Mouse (Mus musculus): ENCODE measurements around the gene Pbp2.

Pbp2 gene

DNA sequence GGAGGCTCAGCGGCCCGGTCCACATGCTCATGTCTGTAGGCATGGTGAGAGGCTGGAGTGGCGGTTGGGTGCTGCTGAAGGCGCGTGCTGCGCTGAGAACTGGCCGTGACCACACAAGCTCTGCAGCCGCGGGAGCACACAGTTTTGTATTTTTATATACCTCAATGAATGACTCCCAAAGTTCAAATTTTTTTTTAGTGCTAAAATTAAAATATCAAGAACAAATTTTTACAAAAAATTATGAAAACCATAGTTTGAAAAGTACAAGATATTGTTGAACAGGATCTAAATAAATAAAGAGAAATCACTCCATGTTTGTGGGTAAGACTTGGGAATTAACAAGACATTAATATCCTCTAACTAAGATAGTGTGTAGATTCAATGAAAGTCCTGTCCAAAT, at the start of gene Pbp2:
TSS of gene Pbp2 (minus strand) at position 101 of the 400 bp plus-strand sequence.
- no peak for DNase-seq (ENCODE audit: low read depth)

DNA sequence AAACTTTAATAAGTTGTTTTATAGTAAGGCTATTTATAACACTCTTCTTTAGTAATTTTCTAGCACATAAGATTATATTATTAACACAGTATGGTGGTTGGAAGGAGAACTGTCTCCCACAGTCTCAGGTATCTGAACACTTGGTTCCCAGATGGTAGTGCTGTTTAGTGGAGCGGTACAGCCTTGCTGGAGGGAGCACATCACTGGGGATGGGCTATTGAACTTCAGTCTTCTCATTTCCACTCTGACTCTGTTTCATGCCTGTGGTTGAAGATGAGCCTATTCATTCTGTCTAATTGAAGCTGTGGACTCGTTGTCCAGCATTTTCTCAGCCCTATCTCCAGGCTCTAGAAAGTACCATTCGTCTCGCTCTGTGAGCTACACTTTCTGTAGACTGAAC, 44.7 kb upstream of the Pbp2 start:
- DNase-seq (ENCODE audit: low read depth) = no peak

DNA sequence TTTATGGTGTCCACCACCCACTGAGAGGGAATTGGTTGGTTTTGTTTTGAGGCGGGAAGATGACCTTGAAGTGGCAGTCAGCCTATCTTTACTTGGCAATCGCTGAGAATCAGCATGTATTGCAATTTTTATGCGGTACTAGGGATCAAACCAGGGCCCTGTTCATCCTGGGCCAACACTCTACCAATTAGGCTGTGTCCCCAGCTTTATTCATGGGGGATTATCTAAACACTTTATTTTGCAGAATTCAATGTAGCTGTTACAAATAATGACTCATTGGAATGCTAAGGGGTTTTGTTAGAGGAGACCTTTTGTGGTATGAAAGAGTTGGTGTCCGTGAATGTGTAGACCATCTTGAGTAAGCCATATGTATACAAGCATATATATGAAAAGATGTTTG, 42.3 kb upstream of the Pbp2 start:
- DNase-seq (ENCODE audit: low read depth) = no peak

DNA sequence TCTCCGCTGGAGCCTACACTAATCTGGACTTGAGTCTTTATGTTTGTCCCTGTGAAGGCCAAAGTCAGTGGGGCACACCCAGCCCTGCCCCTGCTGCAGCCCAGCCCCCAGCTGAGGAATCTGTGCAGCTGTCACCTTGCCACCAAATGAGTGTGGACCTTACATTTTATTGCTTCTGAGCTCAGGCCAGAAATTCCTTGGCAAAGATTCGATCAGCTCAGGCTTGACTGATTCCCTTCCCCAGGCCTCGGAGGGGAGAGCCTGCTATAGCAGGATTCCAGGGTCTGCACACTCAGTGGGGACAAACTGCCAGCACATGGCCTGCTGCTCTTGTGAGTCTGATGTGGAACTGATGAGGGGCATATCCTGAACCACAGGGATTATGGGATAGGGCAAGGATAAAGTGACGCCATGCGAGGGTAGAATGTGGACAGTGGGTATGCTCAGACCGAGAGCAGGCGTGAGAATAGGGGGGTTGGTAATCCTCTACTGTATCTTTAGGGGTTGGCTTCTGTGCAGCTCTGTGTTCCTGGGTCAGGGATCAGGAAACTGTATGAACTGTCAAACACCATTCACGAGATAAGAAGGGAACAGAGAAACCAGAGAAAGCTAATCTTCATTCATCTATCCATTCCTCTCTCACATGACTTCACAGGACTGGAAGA, 41.6 kb upstream of the Pbp2 start:
- DNase-seq (ENCODE audit: low read depth) = no peak

DNA sequence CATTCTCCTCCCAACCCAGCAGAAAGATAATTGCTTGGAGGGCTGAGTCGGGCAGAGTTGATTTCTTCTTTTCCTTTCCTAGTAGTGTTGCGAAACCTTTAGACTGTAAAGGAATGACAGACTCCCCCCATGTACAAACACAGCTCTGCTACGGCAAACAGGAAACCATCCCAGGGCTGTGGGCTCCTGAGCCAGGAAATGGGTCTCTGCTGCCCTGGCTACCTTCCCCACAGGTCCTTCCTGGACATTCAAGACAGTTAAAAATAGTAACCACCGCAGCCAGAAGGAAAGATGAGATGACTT, 30.8 kb upstream of the Pbp2 start:
- DNase-seq (ENCODE audit: low read depth) = no peak

DNA sequence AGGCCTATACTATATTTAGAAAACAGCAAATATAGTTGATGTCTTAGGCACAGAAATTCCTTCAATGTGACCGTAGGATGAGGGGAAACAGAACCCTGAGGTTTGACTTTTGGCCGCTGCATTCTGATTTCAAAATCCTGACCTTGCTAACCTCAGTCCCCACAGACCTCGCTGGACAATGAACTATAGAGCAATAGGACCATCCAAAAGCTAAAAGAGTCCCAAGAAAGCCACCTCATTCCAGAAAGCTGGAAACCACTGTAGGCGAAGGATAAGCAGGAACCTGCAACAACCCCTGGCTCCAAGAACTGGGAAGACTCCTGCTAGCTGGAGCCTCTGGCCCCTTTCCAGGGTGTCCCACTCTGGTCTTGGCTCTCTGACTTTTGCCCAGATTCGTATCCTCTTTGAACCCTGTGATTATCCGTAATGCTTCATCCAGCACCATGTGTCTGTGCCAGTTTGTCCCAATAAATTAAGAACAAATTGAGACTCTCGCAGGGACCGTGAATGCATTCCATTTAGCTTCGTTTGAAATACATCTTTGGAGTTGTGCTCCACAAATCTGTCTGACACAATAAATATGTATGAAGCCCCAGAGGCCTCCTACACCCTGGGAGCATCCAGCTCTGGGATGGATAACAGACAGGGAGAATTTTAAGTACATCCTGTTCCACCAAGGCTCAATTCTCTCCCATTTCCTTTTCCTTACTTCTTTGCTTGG, 30.3 kb upstream of the Pbp2 start:
- no peak for DNase-seq (ENCODE audit: low read depth)

DNA sequence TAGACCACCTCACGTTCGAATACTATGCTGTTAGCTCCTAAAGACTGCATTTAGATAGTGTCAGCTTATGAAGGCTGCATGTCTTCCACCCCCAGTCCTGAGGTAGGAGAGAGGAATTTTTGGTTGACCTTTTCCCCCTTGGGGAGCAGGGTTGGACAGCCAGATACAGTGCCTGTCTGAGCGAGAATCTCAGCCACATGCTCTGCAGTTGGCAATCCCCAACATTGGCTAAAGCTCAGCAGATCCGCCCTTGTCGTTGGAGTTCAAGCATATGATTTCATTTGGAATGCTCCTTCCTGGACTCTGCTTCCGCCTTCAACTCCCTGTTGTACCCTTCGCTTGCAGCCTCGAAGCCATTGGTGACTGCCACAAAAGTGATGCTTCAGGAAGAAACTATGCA, 26.2 kb upstream of the Pbp2 start:
- no peak for DNase-seq (ENCODE audit: low read depth)

DNA sequence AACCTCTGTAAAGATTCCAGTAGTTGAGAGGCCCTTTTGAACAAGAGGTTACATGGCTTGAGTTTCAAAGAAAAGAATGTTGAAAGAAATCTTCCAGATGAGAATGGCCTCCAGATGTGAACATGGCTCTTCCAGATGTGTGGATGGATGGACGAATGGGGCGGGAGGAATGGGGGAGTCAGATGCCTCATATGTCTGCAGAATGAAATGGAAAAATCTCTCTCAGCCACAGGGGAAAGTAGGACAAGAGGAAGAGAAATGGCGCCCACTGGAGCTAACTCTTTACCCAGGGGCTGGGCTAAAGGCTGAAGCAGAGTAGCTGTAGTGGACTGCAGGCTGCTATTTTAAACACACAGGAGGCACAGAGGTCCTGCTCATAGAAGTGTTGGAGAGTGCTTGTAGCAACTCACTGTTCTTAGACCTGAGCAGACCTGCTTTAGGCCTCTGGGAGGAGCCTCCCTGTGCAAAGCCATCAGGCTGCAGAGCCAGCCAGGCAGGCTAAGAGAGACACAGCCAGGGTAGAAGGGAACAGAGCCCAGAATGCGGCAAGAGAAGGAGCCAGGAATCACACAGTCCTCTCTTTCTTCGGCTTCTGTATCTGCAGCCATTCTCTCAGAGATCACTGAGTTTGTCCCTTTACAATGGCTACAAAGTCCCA, 23.9 kb upstream of the Pbp2 start:
- DNase-seq (ENCODE audit: low read depth) = no peak

DNA sequence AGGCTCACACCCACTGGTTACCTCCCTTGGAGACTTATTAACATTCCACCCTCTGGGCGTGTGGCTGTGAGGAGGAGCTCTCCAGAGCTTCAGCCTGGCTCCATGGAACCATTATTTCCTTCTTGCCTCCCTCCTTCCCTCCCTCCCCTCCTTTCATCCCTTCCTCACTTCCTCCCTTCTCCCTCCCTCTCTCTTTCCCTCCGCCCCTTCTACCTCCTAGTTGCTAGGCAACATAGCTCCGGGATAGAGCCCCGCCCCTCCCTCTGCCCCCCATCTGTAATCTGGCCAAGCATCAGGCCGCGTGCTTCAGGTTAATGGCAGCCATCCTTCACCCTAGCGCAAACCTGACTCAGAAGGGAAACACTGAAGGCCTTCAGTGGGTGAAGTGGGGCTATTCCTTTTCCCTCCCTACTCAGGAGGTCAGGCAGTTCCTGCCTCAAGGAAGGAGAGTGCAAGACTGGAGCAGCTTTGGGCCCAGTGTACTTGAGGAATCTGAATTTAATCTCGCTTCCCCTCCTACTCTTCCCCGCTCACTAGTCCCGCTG, 22.6 kb upstream of the Pbp2 start:
- no peak for DNase-seq (ENCODE audit: low read depth)

DNA sequence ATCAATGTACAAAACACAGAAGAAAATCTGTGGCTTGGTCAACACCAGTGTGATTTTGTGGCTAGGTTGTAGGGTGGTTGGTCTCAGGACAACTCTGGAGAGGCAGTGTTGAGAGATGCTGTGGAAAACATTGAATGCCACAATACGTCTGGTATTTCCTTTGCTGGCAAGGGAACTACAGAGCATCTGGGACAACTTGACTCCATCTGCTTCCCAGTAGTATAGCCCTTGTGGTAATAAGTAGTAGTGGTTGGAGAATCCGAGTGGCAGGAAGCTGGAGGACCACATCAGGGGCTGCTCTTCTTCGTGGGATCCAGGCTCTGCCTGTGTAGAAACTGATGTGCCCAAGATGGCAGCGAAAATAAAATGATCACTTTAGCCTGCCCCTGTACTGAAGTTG, 21.7 kb upstream of the Pbp2 start:
- DNase-seq (ENCODE audit: low read depth) = no peak

DNA sequence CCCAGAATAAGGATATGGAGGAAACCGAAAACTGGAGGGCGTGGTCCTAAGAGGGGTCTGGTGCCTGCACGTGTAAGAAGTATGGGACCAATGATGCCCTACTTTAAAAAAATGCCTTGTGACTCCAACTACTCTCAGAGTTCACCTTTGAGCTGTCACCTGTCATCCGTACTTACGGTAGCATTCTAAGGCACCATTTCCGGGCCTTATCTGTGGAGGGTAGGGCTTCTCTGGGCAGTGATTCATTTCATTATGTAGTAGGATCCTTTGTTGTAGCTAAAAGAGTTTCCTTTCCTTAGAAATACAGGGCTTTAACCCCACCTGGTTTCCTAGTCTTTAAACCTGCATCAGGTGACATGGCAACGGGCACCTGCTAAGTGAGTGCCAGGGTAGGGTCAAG, 16.6 kb upstream of the Pbp2 start:
- no peak for DNase-seq (ENCODE audit: low read depth)

DNA sequence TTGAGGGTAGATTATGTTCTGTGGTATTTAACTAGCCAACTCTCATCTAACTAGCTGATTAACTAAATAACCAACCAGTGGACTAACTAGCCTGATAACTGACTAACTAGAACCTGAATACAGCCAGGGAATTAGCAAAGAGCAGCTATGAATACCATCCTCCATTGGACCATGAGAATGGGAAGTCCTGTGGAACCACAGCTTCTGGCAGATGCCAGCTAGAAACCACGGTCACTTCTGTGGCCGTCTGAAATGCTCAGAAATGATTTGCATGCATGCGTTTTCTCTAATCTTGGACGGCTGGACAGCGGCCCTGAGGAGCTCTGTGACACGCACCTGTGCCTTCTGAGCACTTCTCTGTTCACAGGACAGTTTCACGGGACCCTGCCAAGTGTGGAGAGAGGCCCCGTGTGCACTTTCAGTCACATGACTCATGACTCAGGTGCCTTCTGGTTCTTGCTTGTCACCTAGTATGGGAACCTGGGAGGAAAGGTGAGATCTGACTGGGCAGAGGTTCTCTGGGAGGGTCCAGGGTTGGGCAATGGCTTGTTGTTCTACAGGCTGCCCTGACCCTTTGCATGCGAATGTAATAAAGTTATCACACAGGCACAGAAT, 14.6 kb upstream of the Pbp2 start:
- DNase-seq (ENCODE audit: low read depth) = no peak

DNA sequence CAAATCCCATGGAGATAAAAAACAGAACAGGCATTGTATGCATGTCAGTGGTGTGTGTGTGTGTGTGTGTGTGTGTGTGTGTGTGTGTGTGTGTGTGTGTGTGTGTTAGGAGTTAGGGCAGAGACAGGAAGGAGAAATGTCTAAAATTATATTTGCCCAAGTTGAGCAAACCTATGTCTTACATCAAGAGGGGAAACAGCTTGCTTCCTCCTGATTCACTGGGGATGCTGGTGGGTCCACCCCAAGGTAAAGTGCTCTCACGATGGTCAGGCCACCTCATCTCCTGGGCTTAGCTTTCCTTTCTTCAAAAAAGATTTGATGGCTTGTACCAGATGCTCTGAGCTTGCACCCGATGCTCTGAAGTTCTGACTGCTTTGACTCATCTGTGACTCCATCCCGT, 13.9 kb upstream of the Pbp2 start:
- DNase-seq (ENCODE audit: low read depth) = peak; percentile 35

DNA sequence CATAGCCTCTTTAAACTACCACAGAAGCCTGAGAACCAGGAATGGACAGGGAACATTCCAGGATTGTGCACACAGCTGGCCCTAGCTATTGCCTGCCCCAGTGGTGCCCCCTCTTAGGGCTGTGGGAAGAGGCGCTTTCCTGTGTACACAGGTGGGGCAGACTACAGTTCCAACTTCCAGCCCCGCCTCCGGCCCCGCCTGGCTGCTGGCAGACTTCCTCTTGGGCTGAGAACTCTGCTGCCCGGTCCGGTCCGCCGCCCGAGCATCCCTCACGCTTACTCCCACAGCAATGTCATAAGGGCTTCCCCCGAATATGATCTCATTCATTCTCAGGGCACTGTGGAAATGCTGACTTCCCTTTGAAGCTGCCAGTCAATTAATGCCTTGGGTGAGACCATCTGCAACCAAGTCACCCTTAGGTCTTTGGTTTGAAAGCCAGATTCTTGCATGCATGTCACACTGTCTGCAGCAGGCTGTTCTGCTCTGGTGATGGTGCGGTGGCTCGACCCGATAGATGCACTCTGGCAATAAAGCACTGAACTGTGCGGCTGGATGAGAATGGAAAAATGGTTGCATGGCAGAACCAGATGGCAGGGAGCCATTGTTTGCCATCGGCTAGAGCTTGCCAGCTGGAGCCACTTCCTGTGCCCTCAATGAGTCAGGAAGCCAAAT, 13.2 kb upstream of the Pbp2 start:
- DNase-seq (ENCODE audit: low read depth) = peak; percentile 38

DNA sequence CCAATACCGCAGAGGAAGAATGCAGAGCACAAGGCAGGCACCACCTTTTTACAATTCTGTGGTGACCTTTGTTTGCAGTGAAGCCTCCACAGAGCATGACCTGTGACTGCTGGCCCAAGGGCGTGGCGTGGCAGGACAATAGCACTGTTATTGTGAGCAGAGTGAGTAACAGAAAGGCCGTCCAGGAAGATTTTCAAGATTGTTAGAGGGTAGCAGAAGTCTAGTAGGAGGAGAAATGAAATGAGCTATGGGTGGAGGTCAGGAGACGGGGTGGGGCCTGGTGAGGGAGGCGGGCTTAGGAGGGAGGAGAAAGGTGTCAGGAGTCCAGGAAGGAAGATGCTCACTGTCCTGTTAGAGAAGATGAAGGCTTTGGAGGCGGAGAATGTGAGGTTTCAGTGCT, 12.5 kb upstream of the Pbp2 start:
- DNase-seq (ENCODE audit: low read depth) = no peak

DNA sequence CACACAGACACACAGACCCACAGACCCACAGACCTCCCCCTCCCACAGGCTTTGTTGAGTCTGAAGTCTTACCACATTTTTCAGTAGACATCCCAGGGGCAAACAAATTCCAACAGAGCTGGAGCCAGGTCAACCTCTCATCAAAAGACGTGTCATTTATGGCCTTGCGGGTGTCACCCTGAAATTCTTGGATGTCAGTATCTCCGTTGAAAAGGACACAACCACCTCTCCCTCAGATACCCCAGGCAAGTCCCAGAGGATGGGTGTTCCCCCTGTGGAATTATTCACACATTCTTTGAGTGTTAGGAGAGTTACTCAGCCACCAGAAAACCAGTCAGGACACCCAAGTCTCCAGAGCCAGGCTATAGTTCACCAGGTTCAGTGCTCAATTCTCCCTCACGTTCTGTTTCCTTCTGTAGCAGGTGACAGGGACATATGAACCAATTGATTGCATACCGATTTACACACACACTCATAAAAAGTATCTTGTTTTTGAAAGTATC, 9.3 kb upstream of the Pbp2 start:
- no peak for DNase-seq (ENCODE audit: low read depth)

DNA sequence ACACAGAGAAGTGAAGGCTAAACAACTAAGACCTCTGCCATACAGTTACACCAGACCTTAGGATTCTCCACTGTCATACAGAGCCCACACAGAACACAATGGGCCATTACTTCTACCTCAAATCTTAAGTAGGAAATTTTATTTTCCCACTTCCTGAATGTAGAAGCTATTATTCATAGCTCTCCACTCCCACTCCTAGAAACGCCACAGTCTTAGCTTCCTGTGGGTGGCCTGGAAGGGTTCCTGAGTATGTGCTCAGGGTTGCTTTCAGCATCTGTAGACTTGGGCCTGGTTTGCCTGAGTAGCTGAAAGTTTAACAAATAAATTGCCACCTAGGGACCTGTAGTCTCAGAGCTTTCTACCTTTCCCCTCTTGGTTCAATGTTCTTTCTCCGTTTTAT, 5.9 kb upstream of the Pbp2 start:
- DNase-seq (ENCODE audit: low read depth) = no peak

DNA sequence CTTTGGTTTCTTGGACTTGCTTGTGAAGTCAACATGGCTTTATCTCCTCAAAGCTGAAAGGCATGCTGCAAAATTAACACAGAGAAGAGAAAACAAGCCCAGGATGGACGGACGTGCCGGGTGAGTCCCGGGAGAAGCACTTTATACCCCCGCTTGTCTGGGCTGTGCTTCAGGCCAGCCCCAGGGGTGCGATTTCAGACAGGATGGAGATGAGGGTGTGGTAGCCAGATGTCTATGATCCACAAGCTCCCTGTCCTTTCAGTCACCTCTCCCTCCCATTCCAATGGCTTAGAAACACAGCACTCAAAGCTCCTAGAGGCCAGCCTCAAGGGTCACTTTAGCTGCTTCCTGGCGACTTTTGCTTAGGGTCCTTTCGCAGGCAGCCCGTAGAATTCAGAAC, 3.8 kb upstream of the Pbp2 start:
- no peak for DNase-seq (ENCODE audit: low read depth)

DNA sequence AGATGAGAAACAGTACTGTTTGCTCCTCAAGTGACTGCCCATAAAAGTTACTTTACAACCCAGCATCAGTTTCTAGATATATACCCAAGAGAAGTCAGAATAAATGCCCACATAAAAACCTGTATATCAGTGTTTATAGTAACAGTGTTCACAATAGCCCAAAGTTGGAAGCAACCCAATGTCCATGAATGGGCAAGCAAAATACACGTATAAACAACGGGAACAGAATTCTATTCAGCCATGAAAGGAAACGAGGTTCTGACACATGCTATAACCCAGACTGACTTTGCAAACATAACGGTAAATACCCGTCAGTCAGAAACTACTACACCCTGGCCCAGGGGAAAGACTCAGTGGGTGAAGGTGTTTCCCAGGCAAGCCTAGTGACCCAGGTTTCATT, 1.8 kb upstream of the Pbp2 start:
- no peak for DNase-seq (ENCODE audit: low read depth)

DNA sequence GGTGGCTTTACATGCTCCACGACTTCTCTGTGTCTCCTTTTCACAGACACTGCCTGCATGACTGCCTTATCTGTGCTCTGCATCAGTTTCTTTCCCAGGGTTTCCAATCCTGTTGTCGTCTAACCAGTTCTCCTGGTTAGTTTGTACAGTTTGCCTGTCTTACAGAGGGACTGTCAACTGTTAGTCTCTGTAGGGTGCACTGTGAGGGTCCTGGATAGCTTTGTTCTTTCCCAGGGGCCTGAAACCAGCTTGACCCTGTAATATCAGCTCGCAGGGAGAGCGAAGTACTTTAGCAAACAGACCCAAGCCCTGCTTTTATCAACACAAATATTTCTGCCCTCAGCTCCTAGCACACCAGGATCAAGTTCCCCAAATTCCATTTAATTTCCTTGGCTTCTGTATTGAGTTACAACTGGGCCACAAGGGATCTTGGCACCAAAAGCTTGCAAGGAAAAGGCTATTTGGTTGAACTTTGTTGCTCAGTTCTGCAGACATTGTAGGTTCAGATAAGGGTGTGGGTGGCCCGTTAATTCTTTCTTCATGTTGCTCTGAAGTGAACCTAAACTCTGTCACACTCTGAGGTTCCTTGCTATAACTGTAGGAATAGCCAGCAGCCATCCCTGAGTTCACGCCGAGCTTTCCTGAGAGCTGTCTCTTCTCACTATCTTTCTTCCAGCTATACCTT, 5.5 kb downstream of the Pbp2 start:
- DNase-seq (ENCODE audit: low read depth) = no peak

DNA sequence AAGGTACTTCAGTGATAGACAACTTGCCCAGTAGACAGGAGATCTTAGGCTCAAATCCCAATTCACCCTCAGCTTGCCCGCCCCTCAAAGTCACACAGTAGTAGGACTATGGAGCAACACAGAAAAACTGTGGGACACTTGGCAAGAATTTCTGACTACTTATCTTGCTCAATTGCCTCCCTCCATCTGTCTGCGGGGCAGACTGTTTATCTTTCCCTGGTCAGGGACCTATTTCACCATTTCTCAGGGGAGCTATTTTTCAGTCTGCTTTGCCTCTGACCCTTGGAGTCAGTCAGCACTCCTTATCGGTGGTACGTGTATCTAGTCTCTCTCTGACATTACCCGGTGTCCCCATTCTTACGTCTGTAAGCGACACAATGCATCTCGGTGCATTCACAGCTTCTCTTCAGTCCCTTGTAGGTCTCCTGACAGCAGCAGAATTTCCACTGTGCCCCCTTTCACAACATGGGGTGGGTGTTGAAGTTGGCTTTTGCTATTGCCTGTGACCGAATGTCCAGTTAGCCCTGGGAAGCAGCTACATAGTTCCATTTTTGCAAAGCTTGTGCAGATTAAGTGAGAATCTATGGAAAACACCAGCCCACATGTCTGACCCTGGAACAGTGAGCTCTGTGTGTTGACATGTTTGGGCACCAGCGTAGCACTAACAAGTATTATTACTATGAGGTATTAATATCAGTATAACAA, 7.6 kb downstream of the Pbp2 start:
- DNase-seq (ENCODE audit: low read depth) = no peak

All from c-Kit-positive CD71-negative TER-119-negative erythroid progenitor cells, embryonic 14.5 days (primary cell).